Mouse (Mus musculus) hematopoietic stem cell, adult 5-6 weeks (primary cell): Measurements from ENCODE around the gene Lsm14b. TPM values are rescaled to one million over a fixed set of nuclear protein-coding genes. Genes with fewer than 3 reads are reported as not detected.

Source experiments
- ATAC-seq, 2 experiments: fragments of 125-278 bp in 1 of 2; replicated peaks in 1 of 2; 2 replicates each; pipeline ENCODE4 v1.8.0; 2016 to 2017; ENCODE audit warnings: inconsistent platforms in 2 of 2, mild to moderate bottlenecking in 2 of 2, moderate number of reproducible peaks in 2 of 2, low read depth in 1 of 2, moderate TSS enrichment in 1 of 2; ENCODE audit not compliant: low FRiP score in 2 of 2, poor library complexity in 2 of 2, severe bottlenecking in 2 of 2, insufficient read depth in 1 of 2, low TSS enrichment in 1 of 2
- total RNA-seq: library from RNA; stranded (forward); fragments of 172-1452, 232-1000 nt; gene quantifications from 2 replicates; pipeline ENCODE4 v1.2.3, GENCODE M21; 2017

Lsm14b gene
- total RNA-seq, 1 experiment from 2014 or later, result 47.7 TPM

- ATAC-seq, result peak; percentile 80 to 82
These were observed 17.6 kb downstream of the Lsm14b start, which contains the start of the genes Psma7 and Ss18l1 for GRCm38 (mm10) chr2:180042256-180042857. Gene Psma7, minus strand, starts transcription at chr2:180042433. Gene Ss18l1, plus strand, starts transcription at chr2:180042509.

- 0 out of 4 replicates have a peak, but pooled peaks of 1 of the 2 experiments have one; percentile 3 for ATAC-seq
These were observed 18.2 kb downstream of the Lsm14b start for GRCm38 (mm10) chr2:180042858-180043515.

GRCm38 (mm10) chr2:180045283-180045682 is 20.5 kb downstream of the Lsm14b start:
- peak in 1 of 2 experiments; percentile 33; a peak in 2 of 4 replicates for ATAC-seq

- ATAC-seq, result no peak
These were observed 22.8 kb downstream of the Lsm14b start for GRCm38 (mm10) chr2:180047580-180047979.

- ATAC-seq, result no peak
These were observed 23.3 kb downstream of the Lsm14b start for GRCm38 (mm10) chr2:180047980-180048635.

GRCm38 (mm10) chr2:180050986-180051385 is 26.2 kb downstream of the Lsm14b start:
- ATAC-seq, result peak; percentile 78 to 84

GRCm38 (mm10) chr2:180051986-180052733 is 27.4 kb downstream of the Lsm14b start:
- no peak for ATAC-seq

- ATAC-seq, result no peak
These were observed 28.2 kb downstream of the Lsm14b start for GRCm38 (mm10) chr2:180053001-180053400.

- ATAC-seq, result no peak
These were observed 38.7 kb downstream of the Lsm14b start for GRCm38 (mm10) chr2:180063338-180064131.

GRCm38 (mm10) chr2:180069770-180070480 is 45.1 kb downstream of the Lsm14b start:
- ATAC-seq, result peak; percentile 9 to 57; a peak in 3 of 4 replicates

- ATAC-seq, result peak; percentile 94 to 96
These were observed 46.0 kb downstream of the Lsm14b start, which contains the start of gene Mtg2 for GRCm38 (mm10) chr2:180070481-180071453. Gene Mtg2, plus strand, starts transcription at chr2:180070588.

GRCm38 (mm10) chr2:180071671-180072070 is 46.9 kb downstream of the Lsm14b start:
- no peak for ATAC-seq

- ATAC-seq, result no peak
These were observed 48.1 kb downstream of the Lsm14b start for GRCm38 (mm10) chr2:180072886-180073285.

GRCm38 (mm10) chr2:180077622-180078021 is 52.8 kb downstream of the Lsm14b start:
- ATAC-seq, result no peak

GRCm38 (mm10) chr2:180080680-180081079 is 55.9 kb downstream of the Lsm14b start:
- ATAC-seq, result no peak
